Mouse (Mus musculus) left cerebral cortex, postnatal 36 days (tissue): ENCODE data around the gene Ifit1. TPM values are rescaled to one million over a fixed set of nuclear protein-coding genes. Genes with fewer than 3 reads are reported as not detected.

ENCODE experiments used
- total RNA-seq, 2 experiments: library from RNA; stranded (reverse); gene quantifications; 2 replicates each; pipeline ENCODE4 v1.2.3; 2021

The Ifit1 gene
- total RNA-seq, 2 experiments from 2014 or later = 0.72 to 1.3 TPM

Other genes starting within 250 kb of the Ifit1 start
- gene Ch25h, start 165.7 kb upstream of the Ifit1 start, total RNA-seq = under 1 TPM; 0.62 to 0.77 TPM
- gene Lipa, start 113.4 kb upstream of the Ifit1 start, total RNA-seq = 10 to 100 TPM; 15.8 to 17.0 TPM
- gene Ifit2, start 90.2 kb upstream of the Ifit1 start, total RNA-seq = 1 to 10 TPM; 7.2 to 7.8 TPM
- gene Ifit3, start 57.3 kb upstream of the Ifit1 start, total RNA-seq = 1 to 10 TPM; 4.0 to 4.5 TPM
- 1 to 10 TPM; 1.7 to 1.8 TPM for gene Ifit1bl1, start 38.9 kb upstream of the Ifit1 start, total RNA-seq
- gene Ifit3b, start 32.9 kb upstream of the Ifit1 start, total RNA-seq = 1 to 10 TPM; 1.5 to 2.0 TPM
- under 1 TPM; 0.27 to 0.43 TPM for gene Ifit1bl2, start 128 bp upstream of the Ifit1 start, total RNA-seq
- gene Slc16a12, start 106.4 kb downstream of the Ifit1 start, total RNA-seq = 1 to 10 TPM; 1.8 to 2.7 TPM
- 10 to 100 TPM; 20.8 to 23.5 TPM for gene Pank1, start 238.6 kb downstream of the Ifit1 start, total RNA-seq